Mouse (Mus musculus) neural tube, embryonic 12.5 days (tissue): ENCODE measurements around the gene Atg9b. TPM values are rescaled to one million over a fixed set of nuclear protein-coding genes. Genes with fewer than 3 reads are reported as not detected.

ENCODE experiments used
- ATAC-seq: fragments of 200-750 bp; cut with Nextera tagmentation; 2 replicates; pipeline ENCODE4 v1.8.0; 2017; ENCODE audit warnings: low read depth, mild to moderate bottlenecking, moderate TSS enrichment, moderate library complexity; ENCODE audit not compliant: low FRiP score
- H3K27ac ChIP-seq: fragments of 300-500 bp; sonication (generic); 2 replicates; pipeline ENCODE4 v1.5.1; 2016
- H3K27me3 ChIP-seq: fragments of 300-500 bp; sonication (generic); replicated peaks from 2 replicates; pipeline ENCODE4 v1.6.1; 2016; ENCODE audit warnings: mild to moderate bottlenecking
- H3K36me3 ChIP-seq: fragments of 300-500 bp; sonication (generic); 2 replicates; pipeline ENCODE4 v1.6.1; 2016; ENCODE audit warnings: mild to moderate bottlenecking
- H3K4me1 ChIP-seq: fragments of 300-500 bp; sonication (generic); 2 replicates; pipeline ENCODE4 v1.6.1; 2016
- H3K4me2 ChIP-seq: fragments of 300-500 bp; sonication (generic); replicated peaks from 2 replicates; pipeline ENCODE4 v1.6.1; 2016; ENCODE audit warnings: mild to moderate bottlenecking
- H3K4me3 ChIP-seq: fragments of 300-500 bp; sonication (generic); 2 replicates; pipeline ENCODE4 v1.5.1; 2016
- H3K9ac ChIP-seq: fragments of 300-500 bp; sonication (generic); 2 replicates; pipeline ENCODE4 v1.6.1; 2016; ENCODE audit warnings: mild to moderate bottlenecking
- H3K9me3 ChIP-seq: fragments of 300-500 bp; sonication (generic); 2 replicates; pipeline ENCODE4 v1.6.1; 2016; ENCODE audit warnings: mild to moderate bottlenecking
- WGBS: fragments of 180-500 bp; shearing (Covaris S2); methylation state at CpG from one replicate; pipeline ENCODE4 v1.1.7; 2016; 5-methylcytosine and 5-hydroxymethylcytosine counted together
- polyA plus RNA-seq: library from polyadenylated mRNA; unstranded; fragments of >200 nt; fragmentation: Nextera tagmentation; extraction: Ambion mirVana; gene quantifications from 2 replicates; pipeline ENCODE4 v1.2.1, GENCODE M21; 2016

Gene Atg9b
- 0.34 and 0.35 TPM in 2 replicates for polyA plus RNA-seq

DNA sequence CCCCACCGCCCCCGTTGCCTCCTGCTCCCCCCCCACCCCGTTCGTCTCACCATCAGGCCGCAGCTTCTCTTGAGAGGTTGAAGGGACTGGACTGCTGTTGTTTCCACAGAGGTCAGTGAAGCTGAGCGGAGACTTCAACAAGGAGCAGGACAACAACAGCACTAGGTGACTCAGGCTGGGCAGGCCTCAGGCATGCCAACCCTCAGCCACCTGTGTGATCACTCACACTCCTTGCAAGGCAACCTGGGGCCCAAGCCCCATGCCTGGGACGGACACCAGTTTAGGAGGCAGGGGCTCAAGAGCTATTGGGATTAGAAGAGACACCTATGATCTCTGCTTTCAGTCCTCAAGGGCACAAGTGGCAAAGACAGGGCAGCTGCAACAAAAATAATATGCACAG lies at the start of gene Atg9b:
Gene Atg9b (minus strand): TSS at position 280 of the 400 bp plus-strand sequence.
- Histone ChIP-seq H3K9me3 (no peaks in the 10 kb centered on the region), H3K27me3 (peaks cover 19% of the 10 kb centered on the region), H3K4me1 (peaks cover 19% of the 10 kb centered on the region), H3K4me3 (no peak within 1 kb of the TSS), H3K9ac (no peak within 1 kb of the TSS), H3K27ac (no peak within 1 kb of the TSS), H3K36me3 (no peaks in the 10 kb centered on the region), H3K4me2 (no peak within 1 kb of the TSS)
- ATAC-seq, result no peak
- 82% methylated on average over 7 of the region's 7 CpGs for WGBS

DNA sequence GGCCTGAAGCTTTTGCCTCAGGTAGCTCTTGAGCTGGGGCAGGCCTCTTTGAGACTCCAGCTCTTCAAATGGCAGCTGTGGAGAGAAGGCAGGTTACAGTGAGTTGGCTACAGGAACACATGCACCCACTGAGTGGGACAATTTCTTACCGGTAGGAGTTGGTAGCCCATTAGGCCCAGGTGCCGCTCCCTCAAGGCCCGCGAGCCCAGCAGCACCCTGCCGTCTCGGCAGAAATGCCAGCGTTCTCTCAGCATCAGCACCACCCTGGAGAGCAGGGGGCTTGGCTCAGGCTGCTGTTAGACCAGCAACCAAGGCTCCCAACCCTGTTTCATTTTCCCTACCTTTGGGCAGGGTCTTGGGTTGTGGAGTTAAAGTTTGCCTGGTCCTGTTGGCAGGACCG lies 49.2 kb upstream of the Atg9b start:
- H3K9ac ChIP-seq, result no peak overlapping the region
- H3K27me3 ChIP-seq, result no peaks in the 10 kb centered on the region
- H3K4me2 ChIP-seq, result no peak overlapping the region
- H3K36me3 ChIP-seq, result peaks cover 58% of the 10 kb centered on the region
- WGBS, result 91% methylated on average over 8 of the region's 8 CpGs
- ATAC-seq, result no peak
- peaks cover 17% of the 10 kb centered on the region for H3K4me1 ChIP-seq
- H3K4me3 ChIP-seq, result no peak overlapping the region
- H3K27ac ChIP-seq, result no peak overlapping the region
- H3K9me3 ChIP-seq, result no peaks in the 10 kb centered on the region

DNA sequence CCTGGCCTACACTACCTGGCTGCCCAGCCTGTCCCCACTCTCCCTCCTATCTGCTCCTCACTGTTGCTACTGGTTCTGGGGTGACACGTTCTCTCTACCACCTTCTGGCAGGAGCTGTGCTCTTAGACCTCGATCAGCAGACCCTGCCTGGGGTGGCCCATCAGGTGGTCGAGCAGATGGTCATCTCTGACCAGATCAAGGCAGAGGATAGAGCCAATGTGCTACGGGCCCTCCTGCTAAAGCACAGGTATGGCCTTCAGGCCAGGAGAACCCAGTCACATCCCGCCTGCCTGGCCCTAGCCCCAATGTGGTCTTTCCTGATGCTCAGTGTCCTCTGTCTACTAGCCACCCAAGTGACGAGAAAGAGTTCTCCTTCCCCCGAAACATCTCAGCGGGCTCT lies 42.0 kb upstream of the Atg9b start:
- H3K4me2 ChIP-seq, result no peak overlapping the region
- 94% methylated on average over 8 of the region's 8 CpGs for WGBS
- no peak for ATAC-seq
- H3K36me3 ChIP-seq, result peaks cover 84% of the 10 kb centered on the region
- no peaks in the 10 kb centered on the region for H3K9me3 ChIP-seq
- H3K27me3 ChIP-seq, result no peaks in the 10 kb centered on the region
- H3K9ac ChIP-seq, result no peak overlapping the region
- H3K4me3 ChIP-seq, result no peak overlapping the region
- H3K4me1 ChIP-seq, result no peaks in the 10 kb centered on the region
- H3K27ac ChIP-seq, result no peak overlapping the region

DNA sequence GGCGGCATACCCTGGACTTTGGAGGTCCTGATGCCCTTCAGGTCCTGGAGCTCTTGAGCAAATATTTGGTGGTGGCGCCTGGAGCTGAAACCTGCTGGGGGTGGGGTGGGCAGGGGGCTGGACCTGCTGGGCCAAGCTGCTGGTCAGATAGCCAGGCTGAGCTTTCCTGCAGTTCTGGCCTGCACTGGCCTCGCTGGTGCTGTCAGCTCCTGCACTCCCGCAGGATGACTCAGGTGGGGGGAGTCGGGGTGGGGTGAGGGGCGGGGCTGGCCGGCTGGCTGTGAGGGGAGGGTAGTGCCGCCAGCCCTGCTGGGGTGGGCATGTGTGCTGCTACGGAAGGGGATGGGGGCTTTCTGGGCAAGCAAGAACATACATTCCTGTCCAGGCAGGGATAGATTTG lies 36.7 kb upstream of the Atg9b start:
- WGBS, result 13% methylated on average over 9 of the region's 9 CpGs
- 0 out of 2 replicates have a peak, but pooled peaks cover 3% of the 10 kb centered on the region for H3K27me3 ChIP-seq
- no peak overlapping the region for H3K27ac ChIP-seq
- no peaks in the 10 kb centered on the region for H3K9me3 ChIP-seq
- H3K4me3 ChIP-seq, result no peak overlapping the region
- peaks cover 43% of the 10 kb centered on the region for H3K36me3 ChIP-seq
- no peak overlapping the region for H3K9ac ChIP-seq
- H3K4me2 ChIP-seq, result peak overlapping the region; percentile 86
- peaks cover 48% of the 10 kb centered on the region for H3K4me1 ChIP-seq
- no peak for ATAC-seq

DNA sequence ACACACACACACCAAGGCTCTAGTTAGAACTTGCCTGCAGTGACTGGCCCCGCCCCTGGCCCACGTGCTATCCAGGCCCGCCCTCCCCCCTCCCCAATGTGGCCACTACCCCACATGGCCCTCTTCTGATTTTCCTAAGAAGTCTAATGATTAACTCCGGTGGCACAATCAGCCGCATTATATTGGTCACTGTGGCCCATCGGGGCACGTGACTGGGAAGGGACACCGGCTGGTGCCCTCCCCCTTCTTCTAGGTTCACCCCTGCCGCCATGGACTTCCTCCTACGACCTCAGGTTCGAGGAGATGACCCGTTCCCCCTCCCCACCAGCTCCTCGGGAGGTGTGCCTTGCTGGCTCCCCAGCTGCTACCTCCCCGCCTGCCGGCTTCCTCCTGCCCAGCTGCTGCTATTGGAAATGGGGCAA lies 36.0 kb upstream of the Atg9b start:
- no peak overlapping the region for H3K27ac ChIP-seq
- H3K4me1 ChIP-seq, result peaks cover 49% of the 10 kb centered on the region
- no peak for ATAC-seq
- peak overlapping the region; percentile 86 for H3K4me2 ChIP-seq
- H3K27me3 ChIP-seq, result 0 out of 2 replicates have a peak, but pooled peaks cover 3% of the 10 kb centered on the region
- no peaks in the 10 kb centered on the region for H3K9me3 ChIP-seq
- 3% methylated on average over 15 of the region's 15 CpGs for WGBS
- peaks cover 38% of the 10 kb centered on the region for H3K36me3 ChIP-seq
- H3K9ac ChIP-seq, result no peak overlapping the region
- H3K4me3 ChIP-seq, result no peak overlapping the region

DNA sequence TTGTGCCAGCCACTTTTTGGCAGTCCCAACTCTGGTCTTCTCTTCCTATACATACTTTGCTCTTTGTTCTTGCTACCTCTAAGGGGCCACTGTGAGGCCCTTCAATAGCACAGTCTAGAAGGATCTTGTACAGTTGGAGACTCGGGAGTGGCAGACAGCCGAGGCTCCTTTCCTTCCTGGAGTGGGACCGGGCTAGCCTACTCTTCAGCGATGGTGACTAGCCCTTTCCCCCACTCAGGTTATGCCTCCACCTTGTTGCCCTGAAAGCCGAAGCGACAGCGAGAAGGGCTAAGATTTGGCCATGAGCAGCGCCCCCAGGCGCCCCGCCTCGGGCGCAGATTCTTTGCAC lies 35.3 kb upstream of the Atg9b start:
- Histone ChIP-seq H3K27ac (no peak overlapping the region), H3K4me1 (peaks cover 54% of the 10 kb centered on the region), H3K27me3 (0 out of 2 replicates have a peak, but pooled peaks cover 3% of the 10 kb centered on the region), H3K4me3 (no peak overlapping the region), H3K4me2 (peak overlapping the region; percentile 86), H3K9ac (no peak overlapping the region), H3K9me3 (no peaks in the 10 kb centered on the region), H3K36me3 (peaks cover 30% of the 10 kb centered on the region)
- ATAC-seq, result no peak
- 9% methylated on average over 12 of the region's 12 CpGs for WGBS

DNA sequence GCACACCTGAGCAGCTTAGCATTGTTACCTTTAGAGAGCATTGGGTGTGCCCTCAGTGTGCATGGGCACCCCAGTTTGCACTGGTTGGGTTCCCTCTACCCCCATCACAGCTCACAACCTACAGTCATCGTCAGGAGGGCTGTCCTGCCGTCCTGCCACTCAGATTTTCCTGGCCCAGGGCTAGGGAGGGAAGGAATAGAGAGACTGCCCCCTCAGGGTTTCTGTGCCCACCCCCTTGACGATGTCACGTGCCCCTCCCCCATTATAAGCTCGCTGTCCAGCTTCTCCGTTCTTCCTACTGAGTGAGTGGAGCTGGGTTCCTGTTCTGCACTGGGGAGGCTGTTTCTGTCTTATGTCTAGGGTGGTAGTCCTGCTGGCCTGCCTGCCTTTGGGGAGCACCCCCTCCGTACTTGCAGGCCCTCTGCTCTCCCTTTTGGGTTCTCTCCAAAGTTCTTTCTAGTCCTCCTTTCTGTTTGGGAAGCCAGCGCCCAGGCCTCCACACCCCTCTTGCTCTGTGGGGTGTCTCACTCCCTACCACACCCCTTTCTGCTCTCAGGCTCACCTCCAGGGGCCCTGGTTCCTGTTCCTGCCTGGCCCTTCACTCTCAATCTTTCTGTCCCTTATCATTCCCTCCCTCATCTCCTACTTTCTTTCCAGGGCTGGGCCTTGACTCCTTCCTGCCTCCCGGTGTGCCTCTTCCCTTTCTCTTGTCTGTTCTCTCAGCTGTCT lies 34.8 kb upstream of the Atg9b start:
- Histone ChIP-seq H3K9me3 (no peaks in the 10 kb centered on the region), H3K4me3 (peak overlapping the region; percentile 52; the same call in 1 of the 2 replicates), H3K9ac (0 out of 2 replicates have a peak overlapping the region, but pooled peaks have one; percentile 64), H3K4me1 (peaks cover 54% of the 10 kb centered on the region), H3K27ac (no peak overlapping the region), H3K27me3 (0 out of 2 replicates have a peak, but pooled peaks cover 3% of the 10 kb centered on the region), H3K4me2 (peak overlapping the region; percentile 86), H3K36me3 (peaks cover 25% of the 10 kb centered on the region)
- ATAC-seq, result no peak
- 12% methylated on average over 9 of the region's 9 CpGs for WGBS

DNA sequence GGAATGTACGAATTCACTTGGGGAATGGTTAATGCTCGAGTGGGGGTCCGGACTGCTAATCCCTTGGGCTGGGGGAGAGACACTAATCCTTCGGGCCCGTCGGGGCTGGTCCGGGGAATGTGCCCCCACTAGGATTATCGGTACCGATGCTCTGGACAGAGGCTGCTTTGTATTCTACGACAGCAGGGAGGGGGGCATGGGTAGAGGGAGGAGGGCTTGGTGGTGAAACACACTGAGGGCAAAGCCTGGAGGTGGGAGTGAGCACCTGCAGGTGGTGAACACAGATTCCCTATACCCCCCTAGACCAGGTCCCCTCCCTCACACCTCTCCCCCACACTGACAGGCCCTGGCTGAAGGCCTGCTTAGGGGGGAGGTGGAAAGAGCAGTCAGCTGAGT lies 34.1 kb upstream of the Atg9b start:
- peak overlapping the region; percentile 64 for H3K9ac ChIP-seq
- H3K36me3 ChIP-seq, result peaks cover 18% of the 10 kb centered on the region
- no peak overlapping the region for H3K27ac ChIP-seq
- peak overlapping the region; percentile 52 for H3K4me3 ChIP-seq
- peak overlapping the region; percentile 86 for H3K4me2 ChIP-seq
- ATAC-seq, result no peak
- H3K4me1 ChIP-seq, result peaks cover 54% of the 10 kb centered on the region
- WGBS, result 1% methylated on average over 10 of the region's 10 CpGs
- H3K9me3 ChIP-seq, result no peaks in the 10 kb centered on the region
- 0 out of 2 replicates have a peak, but pooled peaks cover 3% of the 10 kb centered on the region for H3K27me3 ChIP-seq

DNA sequence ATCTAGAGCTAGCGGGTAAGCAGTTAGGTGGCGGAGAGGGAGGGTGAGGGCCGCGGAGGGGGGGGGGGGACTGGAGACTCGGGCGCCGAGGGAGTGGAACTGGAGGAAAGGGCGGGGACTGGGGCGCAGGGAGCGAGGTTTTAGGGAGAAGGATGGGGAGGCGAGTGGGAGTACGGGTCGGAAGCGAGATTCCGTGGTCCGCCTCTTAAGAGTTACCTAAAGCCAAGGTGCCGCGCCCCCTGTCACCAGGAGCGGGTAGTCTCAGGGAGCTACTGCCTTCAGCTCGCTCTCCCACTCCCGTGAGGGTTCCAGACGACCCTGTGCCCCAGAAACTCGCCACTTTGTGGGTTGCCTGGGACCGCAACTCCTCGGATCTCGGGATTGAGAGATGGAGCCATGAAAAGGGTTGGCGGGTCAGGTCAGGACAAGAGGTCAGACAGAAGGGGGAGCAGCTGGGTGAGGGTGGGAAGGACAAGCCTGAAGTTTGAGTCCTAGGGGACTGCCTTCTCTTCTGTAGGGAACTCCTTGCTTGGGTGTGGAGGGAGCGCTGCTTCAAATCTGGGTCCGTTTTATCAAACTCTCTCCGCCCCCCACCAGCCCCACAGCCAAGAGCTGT lies 33.6 kb upstream of the Atg9b start:
- peak overlapping the region; percentile 52 for H3K4me3 ChIP-seq
- H3K9ac ChIP-seq, result peak overlapping the region; percentile 64
- H3K4me1 ChIP-seq, result peaks cover 54% of the 10 kb centered on the region
- peak overlapping the region; percentile 86 for H3K4me2 ChIP-seq
- ATAC-seq, result no peak
- peaks cover 17% of the 10 kb centered on the region; the same call in 1 of the 2 replicates for H3K36me3 ChIP-seq
- H3K27ac ChIP-seq, result no peak overlapping the region
- H3K9me3 ChIP-seq, result no peaks in the 10 kb centered on the region
- H3K27me3 ChIP-seq, result 0 out of 2 replicates have a peak, but pooled peaks cover 3% of the 10 kb centered on the region
- under 1% methylated on average over 27 of the region's 30 CpGs for WGBS

DNA sequence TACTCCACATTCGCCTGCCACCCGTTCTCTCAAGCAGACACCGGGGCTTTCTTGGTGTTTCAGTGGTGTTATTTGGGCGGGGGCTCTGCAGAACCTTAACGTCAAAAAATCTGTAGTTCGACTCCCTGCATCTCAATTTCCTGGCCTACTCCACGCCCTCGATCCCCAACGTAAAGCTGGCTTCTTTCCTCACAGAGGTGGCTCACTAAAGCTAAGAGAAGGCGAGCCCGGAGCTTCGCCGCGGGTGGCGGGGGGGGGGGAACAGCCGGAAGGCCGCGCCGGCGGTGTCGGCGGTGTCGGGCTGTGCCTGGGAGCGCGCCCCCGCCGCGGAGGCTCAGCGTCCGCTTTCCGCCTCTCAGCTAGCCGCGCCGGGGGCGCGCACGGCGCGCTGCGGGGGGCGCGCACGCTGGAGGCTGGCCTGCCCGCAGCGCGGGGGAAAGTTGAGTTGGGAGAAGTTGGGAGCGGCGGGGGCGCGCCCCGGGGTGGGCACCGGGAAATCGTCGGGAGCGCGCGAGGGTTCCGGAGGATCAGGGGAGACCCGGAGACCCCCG lies 33.0 kb upstream of the Atg9b start:
- ATAC-seq, result no peak
- H3K4me1 ChIP-seq, result peaks cover 54% of the 10 kb centered on the region

DNA sequence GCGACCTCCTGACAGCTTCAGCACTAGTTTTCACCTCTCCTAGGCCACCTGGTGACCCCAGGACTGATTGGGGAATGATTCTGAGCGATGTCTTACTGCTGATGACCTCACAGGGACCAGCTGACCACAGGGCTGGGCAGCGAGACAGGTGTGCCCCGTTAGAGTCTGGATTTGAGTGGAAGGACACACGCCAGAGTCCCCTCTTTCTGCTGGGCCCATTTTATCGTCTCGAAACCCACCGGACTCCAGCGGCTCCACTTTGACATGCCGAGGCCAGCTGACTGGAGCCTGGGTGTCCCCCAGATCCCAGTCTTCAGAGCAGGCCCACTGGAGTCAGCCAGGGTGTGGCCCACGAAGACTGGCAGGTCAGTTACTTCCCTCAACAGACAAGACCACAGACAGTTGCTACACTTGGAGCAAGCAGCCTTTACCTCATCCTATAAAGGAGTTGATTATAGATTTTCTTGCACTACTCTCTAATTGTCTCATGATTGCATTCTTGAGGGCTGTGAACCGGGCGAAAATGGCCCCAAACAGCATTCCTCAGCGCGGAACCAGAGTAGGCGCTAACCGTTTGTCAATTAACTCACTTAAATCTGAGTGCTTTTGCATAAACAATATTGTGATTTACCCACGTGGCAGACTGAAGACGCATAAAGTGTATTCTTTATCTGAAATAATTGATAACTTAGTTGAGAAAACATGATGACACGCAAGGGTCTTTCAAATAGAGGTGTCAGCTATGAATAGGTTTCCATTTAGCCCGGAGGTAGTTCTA lies 32.2 kb upstream of the Atg9b start:
- 17% methylated on average over 21 of the region's 21 CpGs for WGBS
- Histone ChIP-seq H3K9ac (peak overlapping the region; percentile 70), H3K27ac (peak overlapping the region; percentile 81), H3K27me3 (0 out of 2 replicates have a peak, but pooled peaks cover 3% of the 10 kb centered on the region), H3K4me2 (peak overlapping the region; percentile 86), H3K4me3 (peak overlapping the region; percentile 45), H3K36me3 (peaks cover 17% of the 10 kb centered on the region), H3K4me1 (peaks cover 54% of the 10 kb centered on the region), H3K9me3 (no peaks in the 10 kb centered on the region)
- peak; percentile 14 for ATAC-seq

More for the DNA sequence above, 33.0 kb upstream of the Atg9b start:
- Histone ChIP-seq H3K4me2 (peak overlapping the region; percentile 86), H3K27ac (no peak overlapping the region), H3K4me3 (peak overlapping the region; percentile 52), H3K27me3 (0 out of 2 replicates have a peak, but pooled peaks cover 3% of the 10 kb centered on the region), H3K9me3 (no peaks in the 10 kb centered on the region), H3K36me3 (peaks cover 17% of the 10 kb centered on the region), H3K9ac (peak overlapping the region; percentile 64)
- WGBS, result under 1% methylated on average over 59 of the region's 60 CpGs
